Mouse (Mus musculus) lung, embryonic 15.5 days (tissue): ENCODE measurements around the gene Rad9a. TPM values are rescaled to one million over a fixed set of nuclear protein-coding genes. Genes with fewer than 3 reads are reported as not detected.

Experiments used
- ATAC-seq: fragments of 200-750 bp; cut with Nextera tagmentation; 2 replicates; pipeline ENCODE4 v1.8.0; 2017; ENCODE audit warnings: moderate number of reproducible peaks, borderline replicate concordance; ENCODE audit not compliant: low FRiP score, low TSS enrichment; ENCODE audit errors: extremely low read depth
- H3K27ac ChIP-seq: fragments of 300-500 bp; sonication (generic); 2 replicates; pipeline ENCODE4 v1.5.1; 2015; ENCODE audit warnings: moderate library complexity, mild to moderate bottlenecking, inconsistent platforms
- H3K27me3 ChIP-seq: fragments of 300-500 bp; sonication (generic); 2 replicates; pipeline ENCODE4 v1.6.1; 2015; ENCODE audit warnings: inconsistent platforms
- H3K36me3 ChIP-seq: fragments of 300-500 bp; sonication (generic); 2 replicates; pipeline ENCODE4 v1.6.1; 2015; ENCODE audit warnings: inconsistent platforms
- H3K4me1 ChIP-seq: fragments of 300-500 bp; sonication (generic); 2 replicates; pipeline ENCODE4 v1.6.1; 2015; ENCODE audit warnings: inconsistent platforms
- H3K4me2 ChIP-seq: fragments of 300-500 bp; sonication (generic); 2 replicates; pipeline ENCODE4 v1.6.1; 2015; ENCODE audit warnings: inconsistent platforms, mild to moderate bottlenecking, moderate library complexity
- H3K4me3 ChIP-seq: fragments of 300-500 bp; sonication (generic); 2 replicates; pipeline ENCODE4 v1.5.1; 2015; ENCODE audit warnings: mild to moderate bottlenecking, inconsistent platforms
- H3K9ac ChIP-seq: fragments of 300-500 bp; sonication (generic); 2 replicates; pipeline ENCODE4 v1.6.1; 2015; ENCODE audit warnings: inconsistent platforms
- H3K9me3 ChIP-seq: fragments of 300-500 bp; sonication (generic); 2 replicates; pipeline ENCODE4 v1.6.1; 2016; ENCODE audit warnings: inconsistent platforms
- WGBS: fragments of 180-500 bp; shearing (Covaris S2); methylation state at CpG from one replicate; pipeline ENCODE4 v1.1.7; 2015; 5-methylcytosine and 5-hydroxymethylcytosine counted together
- polyA plus RNA-seq: library from polyadenylated mRNA; unstranded; fragments of >200 nt; fragmentation: Nextera tagmentation; extraction: Ambion mirVana; gene quantifications from 2 replicates; pipeline ENCODE4 v1.2.1, GENCODE M21; 2015

The Rad9a gene
- polyA plus RNA-seq, 1 experiment from 2014 or later: 34.7 TPM

DNA sequence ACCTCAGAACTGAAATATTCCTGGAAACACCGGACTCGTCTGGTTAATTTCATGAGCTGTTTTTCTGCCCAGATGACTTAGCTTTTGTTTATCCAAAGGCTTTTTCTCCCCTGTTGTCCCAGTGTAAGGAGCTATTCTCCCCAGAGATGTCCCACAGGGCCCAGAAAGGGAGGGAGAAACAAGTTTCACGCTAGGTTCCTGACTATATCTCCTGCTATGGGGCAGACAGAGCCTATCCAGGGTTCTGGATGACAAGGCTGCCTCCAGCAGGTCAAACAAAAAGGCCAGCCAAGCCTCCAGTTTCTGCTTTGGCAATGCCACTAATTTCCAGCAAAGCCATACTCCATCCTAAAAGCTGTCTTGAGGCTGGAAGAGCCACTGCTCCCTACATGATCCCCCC is 16.4 kb upstream of the Rad9a start:
- no peak for ATAC-seq
- Histone ChIP-seq H3K9me3 (no peaks in the 10 kb centered on the region), H3K9ac (no peak overlapping the region), H3K4me3 (no peak overlapping the region), H3K27ac (no peak overlapping the region), H3K36me3 (no peaks in the 10 kb centered on the region), H3K27me3 (no peaks in the 10 kb centered on the region), H3K4me2 (no peak overlapping the region), H3K4me1 (peaks cover 74% of the 10 kb centered on the region)
- 30% methylated on average over 3 of the region's 3 CpGs for WGBS

GRCm38 (mm10) chr19:4217140-4217539 is 15.7 kb upstream of the Rad9a start:
- no peaks in the 10 kb centered on the region for H3K9me3 ChIP-seq
- 0 out of 2 replicates have a peak overlapping the region, but pooled peaks have one; percentile 5 for H3K9ac ChIP-seq
- peak overlapping the region; percentile 99 for H3K4me2 ChIP-seq
- H3K36me3 ChIP-seq: no peaks in the 10 kb centered on the region
- H3K4me3 ChIP-seq: no peak overlapping the region
- WGBS: 3% methylated on average over 5 of the region's 5 CpGs
- H3K27ac ChIP-seq: peak overlapping the region; percentile 81; the same call in 1 of the 2 replicates
- H3K4me1 ChIP-seq: peaks cover 76% of the 10 kb centered on the region
- H3K27me3 ChIP-seq: no peaks in the 10 kb centered on the region
- ATAC-seq: peak; percentile 6; the same call in 1 of the 2 replicates

DNA sequence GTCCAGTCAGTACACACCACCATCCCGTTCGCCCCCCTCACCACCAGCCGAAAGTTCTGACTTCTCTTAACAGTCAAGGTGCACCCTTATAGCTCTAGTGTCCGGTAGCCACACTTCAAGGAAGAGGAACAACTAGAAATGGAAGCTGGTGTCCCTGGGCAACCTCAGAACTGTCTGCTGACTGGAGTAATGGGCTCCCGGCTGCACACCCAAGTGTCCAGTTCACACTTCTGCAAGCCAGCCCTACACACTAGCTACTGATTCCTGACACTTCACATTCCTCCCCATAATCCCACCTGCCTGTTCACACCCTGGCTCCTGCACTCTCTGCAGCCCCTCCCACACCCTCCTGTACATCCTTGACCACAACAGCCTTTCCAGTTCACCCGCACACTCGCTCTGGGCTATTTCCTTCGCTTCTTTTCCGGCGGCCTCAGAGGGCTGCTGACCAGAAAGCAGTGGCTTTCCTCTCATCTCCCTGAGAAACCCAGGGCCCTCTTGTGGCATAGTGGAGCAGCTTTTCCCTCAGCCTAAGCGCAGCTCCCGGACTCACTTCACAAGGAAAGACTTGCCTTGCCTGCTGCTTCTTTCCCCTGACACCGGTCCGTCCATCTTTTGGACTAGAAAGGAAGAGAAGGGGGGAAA is 14.7 kb upstream of the Rad9a start:
- no peaks in the 10 kb centered on the region for H3K36me3 ChIP-seq
- 9% methylated on average over 14 of the region's 14 CpGs for WGBS
- H3K9me3 ChIP-seq: no peaks in the 10 kb centered on the region
- no peak for ATAC-seq
- peaks cover 66% of the 10 kb centered on the region for H3K4me1 ChIP-seq
- no peaks in the 10 kb centered on the region for H3K27me3 ChIP-seq
- peak overlapping the region; percentile 99 for H3K4me2 ChIP-seq
- 0 out of 2 replicates have a peak overlapping the region, but pooled peaks have one; percentile 5 for H3K9ac ChIP-seq
- peak overlapping the region; percentile 81 for H3K27ac ChIP-seq
- H3K4me3 ChIP-seq: peak overlapping the region; percentile 83; the same call in 1 of the 2 replicates

DNA sequence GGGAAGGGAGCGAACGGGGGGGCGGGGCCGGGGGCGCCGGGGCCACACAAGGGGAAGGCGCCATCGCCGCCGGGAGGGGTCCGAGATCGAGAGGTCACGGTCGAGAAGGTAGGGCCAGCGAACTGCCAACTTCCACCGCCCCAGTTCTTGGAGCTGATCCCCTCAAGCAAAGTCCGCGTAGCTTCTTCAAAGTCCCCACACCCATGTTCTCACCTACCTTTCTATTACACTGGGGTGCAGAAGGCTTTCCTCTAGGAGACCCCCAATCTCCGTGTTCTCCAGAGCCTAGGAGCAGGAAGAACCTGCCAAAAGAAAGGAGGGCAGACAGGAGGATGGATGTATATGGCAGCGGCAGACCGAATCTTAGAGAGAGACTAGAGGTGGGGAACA is 14.0 kb upstream of the Rad9a start:
- H3K36me3 ChIP-seq: no peaks in the 10 kb centered on the region
- peak overlapping the region; percentile 99 for H3K4me2 ChIP-seq
- ATAC-seq: no peak
- no peaks in the 10 kb centered on the region for H3K27me3 ChIP-seq
- H3K4me3 ChIP-seq: peak overlapping the region; percentile 83
- WGBS: under 1% methylated on average over 18 of the region's 21 CpGs
- peak overlapping the region; percentile 97 for H3K9ac ChIP-seq
- peak overlapping the region; percentile 93 for H3K27ac ChIP-seq
- no peaks in the 10 kb centered on the region for H3K9me3 ChIP-seq
- H3K4me1 ChIP-seq: peaks cover 59% of the 10 kb centered on the region

GRCm38 (mm10) chr19:4214771-4215450 is 13.4 kb upstream of the Rad9a start:
- Histone ChIP-seq H3K4me3 (peak overlapping the region; percentile 83), H3K36me3 (no peaks in the 10 kb centered on the region), H3K9me3 (no peaks in the 10 kb centered on the region), H3K27ac (peak overlapping the region; percentile 93), H3K4me1 (peaks cover 53% of the 10 kb centered on the region), H3K4me2 (peak overlapping the region; percentile 99), H3K9ac (peak overlapping the region; percentile 97), H3K27me3 (no peaks in the 10 kb centered on the region)
- WGBS: 0% methylated on average over 40 of the region's 81 CpGs
- peak; percentile 53 for ATAC-seq

- ATAC-seq: peak; percentile 60
- under 1% methylated on average over 40 of the region's 49 CpGs for WGBS
- peak within 1 kb of the TSS; percentile 99 for H3K4me2 ChIP-seq
- H3K36me3 ChIP-seq: no peaks in the 10 kb centered on the region
- no peaks in the 10 kb centered on the region for H3K9me3 ChIP-seq
- peaks cover 47% of the 10 kb centered on the region for H3K4me1 ChIP-seq
- H3K27me3 ChIP-seq: no peaks in the 10 kb centered on the region
- H3K4me3 ChIP-seq: peak within 1 kb of the TSS; percentile 83
- peak within 1 kb of the TSS; percentile 93 for H3K27ac ChIP-seq
- peak within 1 kb of the TSS; percentile 97 for H3K9ac ChIP-seq
Measured at GRCm38 (mm10) chr19:4214071-4214770, 12.8 kb upstream of the Rad9a start, which contains the start of the genes Clcf1 and AC109138.7. TSS of gene Clcf1 (plus strand) at chr19:4214238. TSS of gene AC109138.7 (plus strand) at chr19:4214357.

DNA sequence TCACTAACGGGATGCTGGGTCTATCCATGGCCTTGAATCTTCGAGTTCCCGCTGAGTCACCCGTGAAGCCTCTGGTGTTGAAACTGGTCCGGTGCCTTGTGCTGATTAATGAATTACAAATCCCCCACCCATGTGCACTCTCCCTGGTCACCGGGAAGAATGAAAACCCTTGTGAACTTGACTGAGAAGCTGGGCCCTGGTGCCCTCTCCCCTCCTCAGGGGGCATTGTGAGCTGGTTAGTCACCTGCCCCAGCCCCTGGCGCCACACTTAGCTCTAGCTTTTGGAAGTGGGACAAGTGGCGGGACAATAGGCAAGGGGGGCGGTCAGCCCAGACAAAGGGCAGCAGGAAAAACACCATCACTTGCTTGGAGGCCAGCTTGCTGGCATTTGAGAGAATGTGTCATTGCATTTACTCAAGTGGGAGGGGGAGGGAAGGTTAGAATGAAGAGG is 12.1 kb upstream of the Rad9a start:
- no peak for ATAC-seq
- Histone ChIP-seq H3K4me3 (peak overlapping the region; percentile 83), H3K4me1 (peaks cover 47% of the 10 kb centered on the region), H3K27me3 (no peaks in the 10 kb centered on the region), H3K9ac (no peak overlapping the region; the same call in 1 of the 2 replicates), H3K27ac (peak overlapping the region; percentile 93), H3K4me2 (peak overlapping the region; percentile 99), H3K9me3 (no peaks in the 10 kb centered on the region), H3K36me3 (no peaks in the 10 kb centered on the region)
- WGBS: 14% methylated on average over 9 of the region's 9 CpGs

- Histone ChIP-seq H3K4me3 (no peak overlapping the region), H3K27ac (no peak overlapping the region), H3K36me3 (no peaks in the 10 kb centered on the region), H3K4me1 (peaks cover 35% of the 10 kb centered on the region), H3K4me2 (no peak overlapping the region), H3K9ac (no peak overlapping the region), H3K9me3 (no peaks in the 10 kb centered on the region), H3K27me3 (no peaks in the 10 kb centered on the region)
- 42% methylated on average over 4 of the region's 4 CpGs for WGBS
- ATAC-seq: no peak
Measured at GRCm38 (mm10) chr19:4211891-4212588, 10.6 kb upstream of the Rad9a start.

GRCm38 (mm10) chr19:4208563-4208962 is 7.1 kb upstream of the Rad9a start:
- Histone ChIP-seq H3K9ac (no peak overlapping the region), H3K27ac (no peak overlapping the region), H3K27me3 (peaks cover 6% of the 10 kb centered on the region; the same call in 1 of the 2 replicates), H3K4me3 (no peak overlapping the region), H3K4me2 (no peak overlapping the region), H3K4me1 (peaks cover 12% of the 10 kb centered on the region), H3K36me3 (no peaks in the 10 kb centered on the region), H3K9me3 (no peaks in the 10 kb centered on the region)
- 60% methylated on average over 5 of the region's 5 CpGs for WGBS
- ATAC-seq: no peak

GRCm38 (mm10) chr19:4206971-4207370 is 5.5 kb upstream of the Rad9a start:
- no peak overlapping the region for H3K27ac ChIP-seq
- no peak overlapping the region for H3K9ac ChIP-seq
- H3K4me2 ChIP-seq: no peak overlapping the region
- H3K4me3 ChIP-seq: no peak overlapping the region
- 0% methylated on average over 2 of the region's 2 CpGs for WGBS
- no peaks in the 10 kb centered on the region for H3K36me3 ChIP-seq
- H3K9me3 ChIP-seq: no peaks in the 10 kb centered on the region
- H3K4me1 ChIP-seq: peaks cover 5% of the 10 kb centered on the region
- ATAC-seq: peak; percentile 44; the same call in 1 of the 2 replicates
- H3K27me3 ChIP-seq: peaks cover 6% of the 10 kb centered on the region; the same call in 1 of the 2 replicates

GRCm38 (mm10) chr19:4204889-4205288 is 3.4 kb upstream of the Rad9a start:
- no peaks in the 10 kb centered on the region for H3K9me3 ChIP-seq
- 0 out of 2 replicates have a peak, but pooled peaks cover 3% of the 10 kb centered on the region for H3K36me3 ChIP-seq
- H3K27me3 ChIP-seq: peaks cover 6% of the 10 kb centered on the region; the same call in 1 of the 2 replicates
- ATAC-seq: no peak
- WGBS: 63% methylated on average over 3 of the region's 4 CpGs
- no peak overlapping the region for H3K4me2 ChIP-seq
- no peak overlapping the region for H3K4me3 ChIP-seq
- no peak overlapping the region for H3K27ac ChIP-seq
- no peak overlapping the region for H3K9ac ChIP-seq
- H3K4me1 ChIP-seq: peaks cover 17% of the 10 kb centered on the region
